8 mouse cellular contexts compared by ENCODE assay signal in genomic region chr17:17624957-17625586, GRCm38 (mm10). TPM values are rescaled to one million over a fixed set of nuclear protein-coding genes. Genes with fewer than 3 reads are reported as not detected.
A peak's percentile ranks its signal among the peaks of the same experiment; 100 is the strongest.
DNase-seq lines count a peak whose midpoint lies in the region; ATAC-seq and TF ChIP-seq lines count a peak whose summit lies in the region.

Gene Lnpep (minus strand): TSS chr17:17625050.

- no peak for TF ChIP-seq CTCF in gastrocnemius, adult 2 months (IDR thresholded peaks at IDR 0.05)
- TF ChIP-seq CTCF in hindbrain, postnatal 0 days (IDR thresholded peaks at IDR 0.05; ENCODE audit: low read depth): no peak
- no peak for TF ChIP-seq CTCF in left cerebral cortex, adult 2 months (IDR thresholded peaks at IDR 0.05)

- DNase-seq in ZHBTc4 (ENCODE audit: low read depth, low spot score): peak; percentile 99
- peak; percentile 95 for DNase-seq in gastrocnemius, adult 2 months
- DNase-seq in hindbrain, postnatal 0 days (ENCODE audit: low spot score): peak; percentile 95
- DNase-seq in left cerebral cortex, adult 2 months (ENCODE audit: extremely low spot score in 1 of 2, low spot score in 2 of 2): peak; percentile 91 to 93
- DNase-seq in right cerebral cortex, adult 2 months (ENCODE audit: low spot score in 2 of 2): peak; percentile 91 to 95
- DNase-seq in urinary bladder, postnatal 25 days (ENCODE audit: low spot score): peak; percentile 79

- ATAC-seq in common myeloid progenitor, adult 5-6 weeks (replicated peaks; ENCODE audit: low read depth, poor library complexity, severe bottlenecking): peak; percentile 77
- ATAC-seq in hindbrain, postnatal 0 days: peak; percentile 94
- ATAC-seq in megakaryocyte, adult 5-6 weeks (ENCODE audit: poor library complexity, severe bottlenecking): peak; percentile 70

- peak within 1 kb of the TSS; percentile 99 for H3K9ac ChIP-seq in hindbrain, postnatal 0 days (replicated peaks; ENCODE audit: low read length)

- WGBS in hindbrain, postnatal 0 days: under 1% methylated on average over 44 of the region's 44 CpGs

- no peaks in the 10 kb centered on the region for H3K9me3 ChIP-seq in hindbrain, postnatal 0 days (ENCODE audit: low read length)

- intact Hi-C loops in gastrocnemius, adult 2 months (cut with DNase I): loop anchor here (5.0 to 10.0 kb wide), 3 partner anchors 38 to 330 kb away; no protein-coding TSS in a partner anchor
- intact Hi-C loops in left cerebral cortex, adult 2 months (cut with DNase I): loop anchor here (1.0 to 10.0 kb wide), 5 partner anchors 38 to 620 kb away; partner anchors contain the start of gene Spaca6

- H3K27ac ChIP-seq in gastrocnemius, adult 2 months: peak within 1 kb of the TSS; percentile 98
- H3K27ac ChIP-seq in hindbrain, postnatal 0 days: peak within 1 kb of the TSS; percentile 100
- peak within 1 kb of the TSS; percentile 100 for H3K27ac ChIP-seq in left cerebral cortex, adult 2 months

- H3K4me3 ChIP-seq in gastrocnemius, adult 2 months: peak within 1 kb of the TSS; percentile 93
- H3K4me3 ChIP-seq in hindbrain, postnatal 0 days (ENCODE audit: low read length): peak within 1 kb of the TSS; percentile 99
- peak within 1 kb of the TSS; percentile 96 for H3K4me3 ChIP-seq in left cerebral cortex, adult 2 months

- H3K36me3 ChIP-seq in hindbrain, postnatal 0 days (ENCODE audit: insufficient read depth, low read length): no peaks in the 10 kb centered on the region

- H3K27me3 ChIP-seq in hindbrain, postnatal 0 days (ENCODE audit: insufficient read depth, low read length): no peaks in the 10 kb centered on the region

- H3K4me1 ChIP-seq in hindbrain, postnatal 0 days (ENCODE audit: insufficient read depth, low read length): 0 out of 2 replicates have a peak, but pooled peaks cover 6% of the 10 kb centered on the region

- H3K4me2 ChIP-seq in hindbrain, postnatal 0 days (ENCODE audit: low read depth, low read length): peak within 1 kb of the TSS; percentile 83

RNA-seq across cellular contexts. Expression of gene Lnpep, which starts in this region (rescaled TPM):
- total RNA-seq in common myeloid progenitor, adult 5-6 weeks (2017): 66.3 and 77.6 TPM in 2 replicates
- 10 to 100 TPM; 65.3 to 77.3 TPM for total RNA-seq in gastrocnemius, adult 2 months (2021)
- 21.0 and 23.4 TPM in 2 replicates for total RNA-seq in hindbrain, postnatal 0 days (2014; rRNA removed)
- 7.4 and 7.8 TPM in 2 replicates for polyA plus RNA-seq in hindbrain, postnatal 0 days (2015; fragmentation: Nextera tagmentation; extraction: Ambion mirVana)
- total RNA-seq in left cerebral cortex, adult 2 months (2021): 100 to 1,000 TPM; 101 to 126 TPM
- total RNA-seq in megakaryocyte, adult 5-6 weeks (2015): 89.2 and 89.9 TPM in 2 replicates
- 57.6 and 72.7 TPM in 2 replicates for total RNA-seq in megakaryocyte, adult 5-6 weeks (2017)

Comparison
In these comparisons a context has a peak if more than half of its experiments do, and no peak if none do; other contexts are left out.
1. Peak in every context shown above with its lines: DNase-seq, ATAC-seq, H3K4me3 ChIP-seq and H3K27ac ChIP-seq.